8 mouse cellular contexts compared by ENCODE assay signal in the genomic region with DNA sequence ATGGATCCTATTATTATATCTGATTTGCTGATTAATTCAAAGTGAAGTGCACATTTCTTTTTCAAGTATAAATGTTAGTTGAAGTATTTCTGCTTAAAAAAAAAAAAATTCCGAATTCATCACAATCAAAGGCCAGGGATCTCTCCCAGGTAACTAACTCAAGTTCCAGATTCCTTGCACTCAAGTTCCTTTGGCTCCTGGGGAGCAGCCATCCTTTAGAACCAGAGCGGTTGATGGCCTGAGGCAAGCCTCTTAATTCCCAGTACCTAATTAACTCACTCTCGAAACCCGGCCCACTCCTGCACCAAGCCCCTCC. TPM values are rescaled to one million over a fixed set of nuclear protein-coding genes. Genes with fewer than 3 reads are reported as not detected.
A peak's percentile ranks its signal among the peaks of the same experiment; 100 is the strongest.
DNase-seq lines count a peak whose midpoint lies in the region; ATAC-seq and TF ChIP-seq lines count a peak whose summit lies in the region.

No protein-coding gene starts in this region.

- no peak for TF ChIP-seq POLR2A in spleen, adult 2 months (IDR thresholded peaks at IDR 0.05; ENCODE audit: low read depth, low read length)

- TF ChIP-seq CTCF in gastrocnemius, adult 2 months (IDR thresholded peaks at IDR 0.05) = no peak
- TF ChIP-seq CTCF in spleen, adult 2 months (IDR thresholded peaks at IDR 0.05; ENCODE audit: extremely low read depth, insufficient read depth, insufficient read length, insufficient replicate concordance) = no peak

- peak overlapping the region; percentile 91 for H3K4me3 ChIP-seq in gastrocnemius, adult 2 months
- H3K4me3 ChIP-seq in spleen, adult 2 months (ENCODE audit: extremely low read depth, insufficient read depth, insufficient read length) = peak overlapping the region; percentile 50
- peak overlapping the region; percentile 94 for H3K4me3 ChIP-seq in limb, embryonic 15.5 days
- H3K4me3 ChIP-seq in stomach, embryonic 15.5 days (replicated peaks) = peak overlapping the region; percentile 98

- H3K36me3 ChIP-seq in spleen, adult 2 months (ENCODE audit: control insufficient read depth, insufficient read depth, low read length) = peaks cover 7% of the 10 kb centered on the region
- peaks cover 15% of the 10 kb centered on the region for H3K36me3 ChIP-seq in limb, embryonic 15.5 days
- H3K36me3 ChIP-seq in stomach, embryonic 15.5 days = peaks cover 5% of the 10 kb centered on the region

- H3K9me3 ChIP-seq in limb, embryonic 15.5 days = no peaks in the 10 kb centered on the region
- H3K9me3 ChIP-seq in stomach, embryonic 15.5 days = no peaks in the 10 kb centered on the region

- intact Hi-C loops in gastrocnemius, adult 2 months (cut with DNase I) = loop anchor here (2.0 kb wide), 2 partner anchors 29 to 179 kb away; partner anchors contain the start of genes Mfn1, Mrpl47 and Ndufb5
- intact Hi-C loops in gastrocnemius, postnatal 14 days (cut with DNase I; ENCODE audit: low total_unique reads) = no loop called here

- H3K27me3 ChIP-seq in spleen, adult 2 months (ENCODE audit: control insufficient read depth, insufficient read depth, low read length) = no peaks in the 10 kb centered on the region
- H3K27me3 ChIP-seq in limb, embryonic 15.5 days = no peaks in the 10 kb centered on the region
- no peaks in the 10 kb centered on the region for H3K27me3 ChIP-seq in stomach, embryonic 15.5 days (replicated peaks)

- 3% methylated on average over 4 of the region's 4 CpGs for WGBS in spleen, adult 2 months
- 3% methylated on average over 4 of the region's 4 CpGs for WGBS in limb, embryonic 15.5 days
- WGBS in stomach, embryonic 15.5 days = 2% methylated on average over 4 of the region's 4 CpGs

- H3K4me2 ChIP-seq in limb, embryonic 15.5 days = peak overlapping the region; percentile 69
- peak overlapping the region; percentile 66 for H3K4me2 ChIP-seq in stomach, embryonic 15.5 days

- no peak for ATAC-seq in limb, embryonic 15.5 days (ENCODE audit: insufficient number of reproducible peaks, low FRiP score, low TSS enrichment, low read depth)
- no peak for ATAC-seq in stomach, embryonic 15.5 days (ENCODE audit: insufficient read depth, low FRiP score, low read depth)

- no peak overlapping the region for H3K9ac ChIP-seq in limb, embryonic 15.5 days
- no peak overlapping the region for H3K9ac ChIP-seq in stomach, embryonic 15.5 days

- no peaks in the 10 kb centered on the region; the same call in 1 of the 2 replicates for H3K4me1 ChIP-seq in spleen, adult 2 months (ENCODE audit: control insufficient read depth, insufficient read depth, insufficient read length)
- H3K4me1 ChIP-seq in limb, embryonic 15.5 days = peaks cover 8% of the 10 kb centered on the region; the same call in 1 of the 2 replicates
- peaks cover 4% of the 10 kb centered on the region; the same call in 1 of the 2 replicates for H3K4me1 ChIP-seq in stomach, embryonic 15.5 days

- peak overlapping the region; percentile 95 for H3K27ac ChIP-seq in gastrocnemius, adult 2 months
- H3K27ac ChIP-seq in spleen, adult 2 months (ENCODE audit: insufficient read depth, low read length) = no peak overlapping the region
- H3K27ac ChIP-seq in limb, embryonic 15.5 days = 0 out of 2 replicates have a peak overlapping the region, but pooled peaks have one; percentile 47
- H3K27ac ChIP-seq in stomach, embryonic 15.5 days = no peak overlapping the region

- no peak for DNase-seq in gastrocnemius, adult 2 months
- DNase-seq in gastrocnemius, postnatal 14 days = no peak
- DNase-seq in spleen, adult 2 months (ENCODE audit: low read depth in 1 of 2, low spot score in 2 of 2) = no peak
- no peak for DNase-seq in spleen, postnatal 4 days (ENCODE audit: low spot score in 2 of 2)
- no peak for DNase-seq in ovary, postnatal 10 days (ENCODE audit: low spot score)
- no peak for DNase-seq in thymus, adult 18-20 months

RNA-seq across cellular contexts. Expression of gene Actl6a, which starts 1.9 kb away (rescaled TPM):
- total RNA-seq in gastrocnemius, adult 2 months (2021) = 10 to 100 TPM; 13.1 to 16.0 TPM
- total RNA-seq in gastrocnemius, postnatal 14 days (2021) = 10 to 100 TPM; 19.6 to 20.2 TPM
- polyA plus RNA-seq in spleen, adult 2 months (2012; rRNA removed) = 12.9 and 14.8 TPM in 2 replicates
- polyA plus RNA-seq in limb, embryonic 15.5 days (2015; fragmentation: Nextera tagmentation; extraction: Ambion mirVana) = 113 and 117 TPM in 2 replicates
- 126 and 134 TPM in 2 replicates for polyA plus RNA-seq in stomach, embryonic 15.5 days (2015; fragmentation: Nextera tagmentation; extraction: Ambion mirVana)

RNA-seq across cellular contexts. Expression of gene Ndufb5, which starts 28.8 kb away (rescaled TPM):
- total RNA-seq in gastrocnemius, adult 2 months (2021) = 100 to 1,000 TPM; 524 to 701 TPM
- 100 to 1,000 TPM; 471 to 544 TPM for total RNA-seq in gastrocnemius, postnatal 14 days (2021)
- polyA plus RNA-seq in spleen, adult 2 months (2012; rRNA removed) = 65.3 and 82.2 TPM in 2 replicates
- 263 and 276 TPM in 2 replicates for polyA plus RNA-seq in limb, embryonic 15.5 days (2015; fragmentation: Nextera tagmentation; extraction: Ambion mirVana)
- 288 and 303 TPM in 2 replicates for polyA plus RNA-seq in stomach, embryonic 15.5 days (2015; fragmentation: Nextera tagmentation; extraction: Ambion mirVana)

RNA-seq across cellular contexts. Expression of gene Mrpl47, which starts 29.4 kb away (rescaled TPM):
- 10 to 100 TPM; 24.5 to 36.0 TPM for total RNA-seq in gastrocnemius, adult 2 months (2021)
- total RNA-seq in gastrocnemius, postnatal 14 days (2021) = 10 to 100 TPM; 36.0 to 36.2 TPM
- 0.50 and 0.82 TPM in 2 replicates for polyA plus RNA-seq in spleen, adult 2 months (2012; rRNA removed)
- polyA plus RNA-seq in limb, embryonic 15.5 days (2015; fragmentation: Nextera tagmentation; extraction: Ambion mirVana) = 24.2 and 27.4 TPM in 2 replicates
- polyA plus RNA-seq in stomach, embryonic 15.5 days (2015; fragmentation: Nextera tagmentation; extraction: Ambion mirVana) = 30.0 and 38.0 TPM in 2 replicates

Comparison
In these comparisons a context has a peak if more than half of its experiments do, and no peak if none do; other contexts are left out.
1. H3K27ac ChIP-seq: peak in gastrocnemius, adult 2 months (single experiment) and limb, embryonic 15.5 days (single experiment); none in spleen, adult 2 months (single experiment) and stomach, embryonic 15.5 days (single experiment).
2. RNA of gene Mrpl47, which starts 29.4 kb away (polyA plus RNA-seq): 30.0 to 38.0 TPM in stomach, embryonic 15.5 days and 24.2 to 27.4 TPM in limb, embryonic 15.5 days; 0.50 to 0.82 TPM in spleen, adult 2 months; every median in the first group is over 10 times any median in the second.
3. Peak in every context shown above with its lines, with median percentiles within 50 percentile points of each other: H3K4me3 ChIP-seq.